Mouse (Mus musculus) heart, postnatal 14 days (tissue): ENCODE measurements around the gene Bhlha15. TPM values are rescaled to one million over a fixed set of nuclear protein-coding genes. Genes with fewer than 3 reads are reported as not detected.

Experiments
- DNase-seq, 2 experiments: peaks; one replicate each; pipeline ENCODE4 v3.0.0; 2021 to 2022
- intact Hi-C: fragments of 180-260 bp; cut with DNase I; formaldehyde crosslinking; loops from one replicate; pipeline ENCODE4 v1.15.1; 2025
- total RNA-seq, 2 experiments: library from RNA; stranded (reverse); gene quantifications; 2 replicates each; pipeline ENCODE4 v1.2.3; 2021

Bhlha15 gene
- total RNA-seq, 2 experiments from 2014 or later, result not detected

DNA sequence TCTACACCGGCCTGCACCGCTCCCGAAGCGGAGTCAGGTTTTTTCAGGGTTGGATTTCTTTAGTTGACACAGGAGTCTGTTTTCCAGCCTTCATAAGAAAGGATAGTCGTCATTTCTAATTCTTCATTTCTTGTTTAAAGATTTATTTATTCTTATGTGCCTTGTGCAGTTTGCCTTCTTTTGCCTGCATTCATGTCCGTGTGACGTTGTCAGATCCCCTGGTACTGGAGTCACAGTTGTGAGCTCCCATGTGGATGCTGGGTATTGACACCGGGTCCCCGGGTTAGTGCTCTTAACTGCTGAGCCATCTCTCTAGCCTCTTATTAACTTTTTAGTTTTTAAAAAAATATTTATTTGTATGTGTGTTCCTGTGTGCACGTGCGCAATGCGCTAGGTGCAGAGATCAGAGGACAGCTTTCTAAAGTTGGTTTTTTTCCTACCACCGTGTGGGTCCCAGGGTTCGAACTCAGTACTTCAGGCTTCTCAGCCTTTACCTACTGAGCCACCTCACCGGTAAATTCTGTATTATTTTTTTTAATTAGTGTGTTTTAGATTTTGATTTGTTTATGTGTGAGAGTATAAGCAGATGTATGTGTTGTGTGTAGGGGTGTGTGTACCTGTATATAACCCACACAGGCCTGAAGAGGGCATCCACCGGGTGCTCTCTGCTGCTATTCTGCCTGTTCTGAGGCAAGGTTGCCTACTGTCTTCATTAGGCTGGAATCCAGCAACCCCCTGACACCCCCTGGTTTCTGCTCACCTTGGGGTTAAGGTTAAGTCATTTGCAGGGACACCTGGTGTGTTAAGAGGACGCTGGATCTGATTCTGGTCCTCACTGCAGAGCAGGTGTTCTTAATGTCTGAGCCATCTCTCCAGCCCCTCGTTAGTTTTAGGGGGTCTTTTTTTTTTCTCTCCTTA lies 34.1 kb downstream of the Bhlha15 start:
- intact Hi-C loops, result loop anchor here (2.0 to 5.0 kb wide), 2 partner anchors 33 to 122 kb away; partner anchors contain the start of gene Lmtk2
- no peak for DNase-seq

DNA sequence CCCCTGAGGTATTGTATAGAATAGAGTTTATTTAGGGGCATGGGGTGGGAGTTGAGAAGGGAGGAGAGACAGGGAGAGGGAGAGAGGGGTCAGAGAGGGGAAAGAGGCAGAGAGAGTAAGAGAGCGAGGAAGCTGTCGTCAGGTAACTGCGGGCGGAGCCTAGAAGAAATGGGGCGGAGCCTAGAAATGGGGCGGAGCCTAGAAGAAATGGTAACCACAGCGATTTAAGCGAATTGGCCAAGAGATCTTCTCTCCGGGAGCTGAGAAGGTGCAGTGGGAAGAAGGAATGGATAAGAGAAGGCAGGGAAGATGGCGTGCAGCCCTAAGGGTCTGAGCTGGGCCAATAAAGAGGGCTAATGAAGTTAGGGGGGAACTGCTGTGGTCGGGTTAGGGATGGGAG lies 36.1 kb downstream of the Bhlha15 start:
- intact Hi-C loops, result no loop called here

DNA sequence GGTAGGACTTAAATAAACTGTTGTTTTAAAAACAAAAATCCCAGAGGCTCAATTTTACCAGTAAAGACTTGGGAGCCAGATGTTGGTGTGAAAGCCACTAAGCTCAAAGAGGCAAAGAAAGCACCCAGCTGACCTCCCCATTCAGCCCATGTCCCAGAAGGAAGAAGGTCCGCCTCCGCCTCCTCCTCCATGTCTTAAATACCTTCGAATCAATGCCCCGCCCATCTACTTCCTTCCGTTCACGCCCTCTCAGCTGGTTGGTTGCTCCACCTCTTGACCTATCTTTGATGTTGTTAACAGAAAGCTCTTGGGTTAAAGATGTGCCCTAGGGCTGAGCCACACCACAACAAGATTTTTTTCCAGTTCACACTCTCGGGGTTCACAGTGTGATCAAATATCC lies 40.1 kb downstream of the Bhlha15 start:
- intact Hi-C loops, result no loop called here
- no peak for DNase-seq

More for the DNA sequence above, 36.1 kb downstream of the Bhlha15 start:
- DNase-seq, result no peak

DNA sequence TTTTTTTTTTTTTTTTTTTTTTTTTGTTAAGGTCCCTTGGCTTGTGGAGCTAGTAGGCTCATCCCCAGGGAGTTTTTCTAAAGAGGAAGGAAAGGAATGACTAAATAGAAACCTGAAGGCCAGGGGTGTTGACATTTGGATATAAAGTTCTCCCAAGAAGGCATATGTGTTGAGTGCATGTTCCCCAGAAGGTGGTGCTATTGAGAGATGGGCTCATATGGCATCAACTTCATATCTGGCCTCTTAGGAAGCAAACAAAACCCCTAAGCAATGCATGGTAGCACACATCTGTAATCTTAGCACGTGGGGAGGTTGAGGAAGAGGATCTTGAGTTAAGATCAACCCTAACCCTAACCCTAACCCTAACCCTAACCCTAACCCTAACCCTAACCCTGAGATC lies 41.3 kb downstream of the Bhlha15 start:
- intact Hi-C loops, result no loop called here
- no peak for DNase-seq

DNA sequence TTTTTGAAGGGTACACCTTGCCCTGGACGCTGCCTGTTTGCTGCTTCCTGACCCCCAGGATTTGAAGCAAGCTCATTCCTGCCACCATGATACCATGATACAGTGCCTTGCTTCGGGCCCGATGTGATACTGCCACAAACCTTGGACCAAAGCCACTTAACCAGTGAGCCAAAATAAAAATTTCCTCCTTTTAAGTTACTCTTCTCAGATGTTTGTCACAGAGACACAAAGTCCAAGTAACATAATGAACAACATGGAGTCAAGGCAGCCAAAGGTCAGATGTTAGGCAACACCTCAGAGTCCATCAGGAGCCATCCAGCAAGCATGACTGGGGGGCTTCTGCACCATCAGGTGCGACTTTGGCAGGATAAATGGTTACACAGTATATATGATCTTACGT lies 42.4 kb downstream of the Bhlha15 start:
- intact Hi-C loops, result no loop called here
- DNase-seq, result no peak

DNA sequence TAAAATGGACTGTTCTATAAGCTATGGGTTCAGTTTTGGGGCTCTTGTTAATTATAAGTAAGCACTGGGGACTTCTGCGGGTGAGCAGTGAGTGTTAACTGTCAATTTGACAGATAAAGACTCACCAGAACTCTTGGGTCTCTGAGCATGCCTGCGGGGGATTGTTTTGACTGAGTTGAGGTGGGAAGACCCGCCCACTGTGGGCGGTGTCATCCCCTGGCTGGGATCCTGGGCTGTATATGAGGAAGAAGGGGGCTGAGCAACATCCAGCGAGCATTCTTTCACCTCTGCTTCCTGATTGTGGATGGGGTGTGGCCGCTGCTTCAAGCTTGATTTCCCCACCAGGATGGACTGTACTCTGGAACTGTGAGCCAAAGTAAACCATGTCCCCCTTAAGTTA lies 44.1 kb downstream of the Bhlha15 start:
- DNase-seq, result no peak
- intact Hi-C loops, result no loop called here

DNA sequence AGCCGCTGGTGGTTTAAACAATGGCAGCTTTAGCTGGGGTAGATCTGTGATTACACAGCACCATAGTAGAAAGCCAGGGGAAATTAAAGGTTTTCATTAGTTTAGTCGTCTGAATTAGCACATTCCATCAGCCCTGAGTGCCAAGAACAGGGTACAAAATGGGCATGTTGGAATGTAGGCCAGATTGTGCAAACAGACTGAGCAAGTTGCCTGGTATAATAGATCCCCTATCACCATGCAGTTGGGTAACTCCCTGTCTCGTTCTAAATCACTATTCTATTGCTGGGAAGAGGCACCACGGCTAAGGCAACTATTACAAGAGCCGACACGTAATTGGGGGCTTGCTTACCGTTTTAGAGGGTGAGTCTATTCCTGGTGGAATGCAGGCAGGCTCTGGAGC lies 44.6 kb downstream of the Bhlha15 start:
- intact Hi-C loops, result no loop called here
- DNase-seq, result no peak

DNA sequence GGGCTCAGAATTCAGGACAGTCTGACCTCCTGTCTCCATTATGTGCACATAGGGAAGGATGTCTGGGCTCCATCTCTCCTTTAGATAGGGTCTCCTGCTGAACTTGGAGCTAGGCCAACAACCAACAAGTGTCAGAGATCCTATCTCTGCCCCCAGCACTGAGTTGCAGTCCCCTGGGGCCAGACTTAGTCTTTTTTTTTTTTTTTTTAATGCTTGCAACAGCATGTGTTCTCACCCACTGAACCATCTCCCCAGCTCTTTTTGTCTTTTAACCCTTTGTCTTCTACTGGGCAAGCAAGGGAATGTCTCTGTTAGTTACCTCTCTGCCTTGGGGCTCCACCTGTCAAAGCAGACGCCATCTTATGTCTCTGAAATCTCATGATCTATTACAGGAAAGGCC lies 48.9 kb downstream of the Bhlha15 start:
- DNase-seq, result no peak
- intact Hi-C loops, result no loop called here

Other genes with a start within 250 kb of the Bhlha15 start
- gene Ccz1, start 175.4 kb upstream of the Bhlha15 start, total RNA-seq, result 10 to 100 TPM; 28.8 to 29.6 TPM
- gene Ocm, start 163.6 kb upstream of the Bhlha15 start, total RNA-seq, result not detected
- gene Lmtk2, start 89.8 kb upstream of the Bhlha15 start, total RNA-seq, result 10 to 100 TPM; 21.9 to 22.6 TPM
- gene Tecpr1, start 33.3 kb downstream of the Bhlha15 start, total RNA-seq, result 10 to 100 TPM; 29.5 to 34.7 TPM
- 100 to 1,000 TPM; 125 to 128 TPM for gene Bri3, start 54.2 kb downstream of the Bhlha15 start, total RNA-seq
- 1 to 10 TPM; 5.7 to 5.9 TPM for gene Baiap2l1, start 167.8 kb downstream of the Bhlha15 start, total RNA-seq